ENCODE assay signal across 13 mouse cellular contexts in the genomic region with DNA sequence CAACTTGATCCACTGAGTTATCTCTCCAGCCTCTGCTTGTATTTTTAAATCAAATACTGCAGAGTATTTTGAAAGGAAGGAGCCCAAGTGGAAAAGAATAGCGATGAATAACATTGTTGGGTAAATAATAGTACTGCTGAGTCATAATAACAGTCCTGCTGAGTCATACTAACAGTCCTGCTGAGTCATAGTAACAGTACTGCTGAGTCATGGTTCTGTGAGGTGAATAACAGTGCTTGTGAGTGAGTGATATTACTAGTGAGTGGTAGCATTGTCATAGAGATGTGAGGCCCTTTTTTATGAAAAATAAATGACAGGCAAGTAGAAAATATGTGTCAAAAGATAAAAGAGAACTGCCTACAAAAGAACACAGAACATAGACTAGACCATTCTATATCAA. TPM values are rescaled to one million over a fixed set of nuclear protein-coding genes. Genes with fewer than 3 reads are reported as not detected.
A peak's percentile ranks its signal among the peaks of the same experiment; 100 is the strongest.
DNase-seq lines count a peak whose midpoint lies in the region.
"Had no signal": no experiment of that assay in that cellular context is flagged by ENCODE, and none has a peak within 500 bp of the region (broad histone marks: within the 10 kb centered on the region; RNA-seq: fewer than 3 reads in every experiment).

No protein-coding gene starts in this region.

- intact Hi-C loops in heart, postnatal 25 days (cut with DNase I): no loop called here

- DNase-seq in thymus, postnatal 0 days (ENCODE audit: low spot score): peak; percentile 55
- DNase-seq in thymus, postnatal 4 days: no peak
- DNase-seq in MEL-GATA-1-ER (ENCODE audit: extremely low read depth, low read depth): peak; percentile 59
- peak; percentile 57 for DNase-seq in c-Kit-positive CD71-positive TER-119-positive erythroid progenitor cells, embryonic 14.5 days (ENCODE audit: low spot score)
- DNase-seq in adrenal gland, adult 2 months: no peak
- DNase-seq in heart, postnatal 25 days (ENCODE audit: low spot score): no peak
- DNase-seq in gastrocnemius, postnatal 10 days: no peak
- DNase-seq: adrenal gland, adult 8-10 months; heart, adult 2 months; heart, postnatal 14 days; kidney, adult 8-10 months; lung, postnatal 14 days had no signal

RNA-seq across cellular contexts. Expression of a gene that starts 1.1 kb away (rescaled TPM):
- 0.98 and 1.9 TPM in 2 replicates for polyA plus RNA-seq in thymus, postnatal 0 days (2015; fragmentation: Nextera tagmentation; extraction: Ambion mirVana)
- 10 to 100 TPM in 1 of 2 experiments, 1 to 10 TPM in 1; 1.5 to 14.0 TPM for total RNA-seq in adrenal gland, adult 2 months (2021)
- polyA plus RNA-seq in adrenal gland, adult 2 months (2012; rRNA removed): 1.9 and 4.2 TPM in 2 replicates
- under 1 TPM; 0.25 to 0.34 TPM for total RNA-seq in heart, postnatal 25 days (2021)
- total RNA-seq in gastrocnemius, postnatal 10 days (2021): not detected
- total RNA-seq: monocyte, adult 5-6 weeks had no signal

Comparison
In these comparisons a context has a peak if more than half of its experiments do, and no peak if none do; other contexts are left out.
1. DNase-seq: peak in thymus, postnatal 0 days (single experiment), MEL-GATA-1-ER (single experiment) and c-Kit-positive CD71-positive TER-119-positive erythroid progenitor cells, embryonic 14.5 days (single experiment); none in thymus, postnatal 4 days (single experiment), adrenal gland, adult 2 months (single experiment), heart, postnatal 25 days (single experiment) and gastrocnemius, postnatal 10 days (single experiment).